Mouse (Mus musculus): ENCODE results near the gene Crebrf.

- no peak for TF ChIP-seq GATA1 (IDR thresholded peaks at IDR 0.05; ENCODE audit: borderline replicate concordance, low read length)
- TF ChIP-seq FLI1 (IDR thresholded peaks at IDR 0.05; ENCODE audit: low read length) = no peak
Observed at GRCm38 (mm10) chr17:26691110-26691509, 24.3 kb upstream of the Crebrf start.
